Mouse (Mus musculus) urinary bladder, adult 2 months (tissue): ENCODE data around the gene Agap1. TPM values are rescaled to one million over a fixed set of nuclear protein-coding genes. Genes with fewer than 3 reads are reported as not detected.

ENCODE experiments used
- DNase-seq: peaks from one replicate; pipeline ENCODE4 v3.0.0; 2022; ENCODE audit warnings: low spot score
- polyA plus RNA-seq: library from polyadenylated mRNA; depleted of rRNA; stranded (reverse); fragments of >200 nt; gene quantifications from 2 replicates; pipeline ENCODE4 v1.2.3, GENCODE M21; 2012

Gene Agap1
- polyA plus RNA-seq, 1 experiment = 11.3 TPM

DNA sequence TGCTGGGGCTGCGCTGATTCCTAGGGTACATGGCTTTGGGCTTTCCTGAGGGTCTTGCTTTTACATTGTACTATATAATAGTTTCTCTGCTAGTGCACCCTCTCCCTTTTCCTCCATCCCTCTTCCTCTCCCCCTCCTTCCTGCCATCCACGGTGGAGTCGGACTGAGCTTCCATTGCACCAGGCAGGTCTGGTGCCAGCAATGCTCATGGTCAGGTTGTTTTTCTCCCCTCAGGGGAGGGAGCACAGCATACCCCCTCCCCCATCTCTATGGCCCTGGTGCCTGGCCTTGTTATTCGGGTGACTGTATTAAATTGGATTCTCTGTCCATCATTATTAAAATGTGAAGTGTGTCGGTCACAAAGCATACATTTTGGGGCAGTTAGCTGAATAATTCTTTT lies 259.1 kb downstream of the Agap1 start:
- DNase-seq = no peak

- no peak for DNase-seq
Measured at GRCm38 (mm10) chr1:89714165-89714980, 259.8 kb downstream of the Agap1 start.

GRCm38 (mm10) chr1:89716234-89716633 lies 261.6 kb downstream of the Agap1 start:
- DNase-seq = no peak

DNA sequence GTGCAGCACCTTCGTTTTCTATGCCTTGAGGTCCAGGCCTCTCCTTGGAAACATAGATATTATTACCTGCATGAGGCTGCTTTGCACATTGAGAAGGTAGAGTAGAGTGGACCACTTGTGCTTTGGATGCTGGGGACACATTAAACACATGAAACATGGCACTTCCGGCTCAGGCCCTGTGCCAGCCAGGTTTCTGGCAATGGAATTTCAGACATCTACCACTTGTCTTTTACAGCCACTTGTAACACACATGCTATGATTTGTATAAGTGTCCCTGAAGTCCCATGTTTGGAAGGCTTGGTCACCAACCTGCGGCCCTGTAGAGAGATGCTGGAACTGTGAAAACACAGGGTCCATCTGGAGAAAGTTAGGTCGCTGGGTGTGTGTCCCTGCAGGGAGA lies 262.5 kb downstream of the Agap1 start:
- no peak for DNase-seq

DNA sequence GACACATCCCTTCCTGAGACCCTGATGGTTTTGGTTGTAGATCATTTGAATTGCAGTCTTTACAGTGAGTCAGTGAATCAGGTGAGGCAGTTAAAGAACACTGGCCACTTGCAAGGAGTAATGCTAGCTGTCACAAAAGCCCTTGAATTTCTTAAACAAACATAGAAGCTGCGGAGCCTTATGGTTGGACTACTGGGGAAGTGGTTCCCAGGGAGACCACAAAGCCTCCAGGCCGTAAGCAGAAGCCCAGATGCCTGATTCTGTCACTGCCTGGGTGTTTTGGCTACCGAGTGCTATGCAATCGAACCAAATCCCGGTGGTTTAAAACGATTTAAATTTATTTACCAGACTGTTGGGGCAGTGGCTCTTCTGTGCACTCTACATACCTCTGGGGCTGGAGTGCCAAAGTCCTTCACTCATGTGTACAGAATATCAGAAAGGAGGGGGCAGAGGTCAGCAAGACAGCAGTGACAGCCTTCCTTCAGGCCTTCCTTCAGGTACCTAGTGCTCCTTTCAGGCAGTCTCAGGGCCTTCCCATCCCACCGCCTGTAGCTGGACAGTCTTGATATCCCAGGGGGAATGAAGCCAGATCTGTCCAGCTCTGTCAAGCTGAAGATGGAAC lies 264.3 kb downstream of the Agap1 start:
- DNase-seq = no peak

GRCm38 (mm10) chr1:89724141-89724540 lies 269.5 kb downstream of the Agap1 start:
- no peak for DNase-seq

- DNase-seq = no peak
Measured at GRCm38 (mm10) chr1:89724555-89724954, 269.9 kb downstream of the Agap1 start.

- no peak for DNase-seq
Measured at GRCm38 (mm10) chr1:89724957-89725356, 270.4 kb downstream of the Agap1 start.

DNA sequence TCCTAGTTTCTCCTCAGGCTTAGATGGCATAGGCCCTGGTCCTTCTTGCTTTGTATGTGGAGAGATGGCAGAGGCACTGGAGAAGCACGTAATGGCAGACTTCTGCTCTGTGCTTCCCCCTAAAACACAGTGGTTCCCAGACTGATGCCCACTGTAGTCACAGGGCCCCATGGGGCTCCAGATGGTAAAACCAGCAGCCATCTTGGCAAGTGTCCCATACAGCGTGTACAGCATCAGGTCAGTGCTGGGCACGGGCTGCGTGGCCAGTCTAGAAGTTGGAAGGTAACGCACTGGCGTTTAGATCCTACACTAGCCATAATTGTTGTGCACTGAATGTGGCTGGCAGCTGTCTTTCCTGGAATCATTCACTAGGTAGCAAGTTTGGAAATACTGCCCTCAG lies 273.9 kb downstream of the Agap1 start:
- no peak for DNase-seq

DNA sequence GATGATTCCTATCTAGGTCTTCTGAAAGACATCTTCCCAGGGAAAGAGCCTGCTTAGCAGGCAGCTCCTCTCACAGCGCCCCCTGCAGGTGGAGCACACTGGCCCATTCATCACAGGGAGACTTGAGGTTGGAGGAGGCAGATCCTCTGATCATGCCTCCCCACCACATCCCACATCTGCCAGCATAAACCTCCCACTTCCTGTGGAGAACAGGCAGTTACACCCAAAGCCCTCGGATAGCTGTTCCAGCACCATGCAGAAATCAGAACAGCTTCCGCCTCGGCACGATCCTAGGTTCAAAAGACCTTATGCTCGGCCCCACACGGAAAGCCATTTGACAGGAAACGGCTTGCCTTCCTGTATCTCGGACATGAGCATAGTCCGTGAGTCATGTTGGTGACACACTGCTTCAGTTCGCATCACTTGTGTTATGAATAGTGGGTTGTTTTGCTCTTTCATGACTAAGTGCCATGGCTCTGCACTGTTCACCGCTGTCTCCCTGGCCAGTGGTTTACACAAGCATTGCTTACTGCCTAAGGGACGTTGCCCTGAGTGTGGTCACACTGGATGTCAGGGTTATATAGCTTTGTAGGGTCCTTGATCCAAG lies 276.1 kb downstream of the Agap1 start:
- DNase-seq = no peak

GRCm38 (mm10) chr1:89734368-89734767 lies 279.8 kb downstream of the Agap1 start:
- DNase-seq = no peak

DNA sequence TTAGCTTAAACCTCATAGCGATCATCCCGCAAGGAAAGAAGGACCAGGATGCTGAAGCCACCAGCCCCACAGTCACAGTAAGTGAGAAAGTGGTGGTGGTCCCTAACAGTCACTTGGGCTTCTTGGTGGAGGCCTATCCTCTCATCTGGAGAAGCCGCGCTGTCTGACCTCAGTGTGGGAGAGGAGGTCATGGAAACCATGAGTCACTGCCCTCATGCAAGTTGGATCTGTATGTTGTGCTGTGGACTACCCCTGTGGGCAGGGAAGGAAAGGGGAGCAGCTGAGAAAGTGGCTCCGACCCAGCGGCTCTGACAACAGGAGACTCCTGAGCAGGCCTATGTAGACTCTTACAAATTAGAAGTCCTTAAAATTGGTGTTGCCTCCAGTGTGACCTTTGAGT lies 280.5 kb downstream of the Agap1 start:
- no peak for DNase-seq

DNA sequence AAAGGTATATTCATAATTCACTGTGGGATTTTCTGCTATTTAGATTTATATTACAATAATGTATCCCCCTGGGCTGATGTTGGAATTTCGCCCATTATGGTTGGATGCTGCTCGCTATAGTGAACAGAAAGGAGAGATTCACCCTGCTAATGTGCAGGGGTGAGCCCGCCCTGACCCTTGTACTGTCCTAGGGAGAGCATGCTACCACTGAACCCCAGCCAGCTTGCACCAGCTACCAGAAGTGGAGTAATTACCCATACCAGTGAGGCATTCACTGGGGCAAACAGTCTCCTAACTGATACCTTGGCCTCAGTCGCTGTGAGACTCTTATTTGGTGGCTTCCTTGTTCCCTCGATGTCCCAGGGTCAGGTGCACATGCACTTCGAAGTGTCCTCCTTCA lies 281.4 kb downstream of the Agap1 start:
- no peak for DNase-seq

- DNase-seq = no peak
Measured at GRCm38 (mm10) chr1:89739067-89739774, 284.6 kb downstream of the Agap1 start.

- no peak for DNase-seq
Measured at GRCm38 (mm10) chr1:89739775-89740099, 285.1 kb downstream of the Agap1 start.

GRCm38 (mm10) chr1:89742359-89742758 lies 287.8 kb downstream of the Agap1 start:
- DNase-seq = no peak

DNA sequence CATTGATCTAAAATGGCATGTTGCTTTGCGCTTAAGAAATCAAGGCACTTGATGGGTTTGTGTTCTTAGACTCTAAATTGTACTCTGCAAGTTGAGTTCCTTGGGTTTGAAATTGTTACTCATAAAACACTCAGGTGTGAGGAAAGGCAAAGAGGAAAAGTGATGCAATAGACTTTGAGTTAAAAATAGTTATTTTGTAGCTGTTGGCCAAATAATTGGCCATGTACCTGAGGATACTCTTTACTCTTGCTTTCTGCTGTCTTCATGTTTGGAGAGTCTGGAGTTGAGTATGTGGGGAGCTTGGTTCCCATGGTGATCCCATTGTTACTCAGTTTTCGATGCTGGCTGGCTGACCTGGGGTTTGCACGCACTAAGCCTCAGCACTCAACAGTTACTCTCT lies 291.6 kb downstream of the Agap1 start:
- no peak for DNase-seq

DNA sequence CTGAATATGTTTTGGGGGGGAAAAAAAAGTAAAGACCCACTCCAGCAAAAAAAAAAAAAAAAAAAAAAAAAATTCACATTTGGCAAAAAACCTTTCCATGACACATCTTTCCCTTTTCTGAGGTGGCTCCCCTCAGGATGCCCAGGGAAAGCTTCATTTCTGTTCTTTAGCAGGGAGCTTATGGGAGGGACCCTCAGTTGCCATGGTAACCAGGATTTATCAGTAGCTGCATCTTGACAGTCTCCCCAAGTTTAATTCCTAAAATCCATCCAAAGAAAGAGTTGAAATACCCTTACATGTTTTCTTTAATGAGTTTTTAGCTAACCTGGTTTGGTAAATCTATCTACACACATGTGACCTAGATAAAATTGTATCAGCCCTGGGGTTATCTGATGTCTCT lies 295.1 kb downstream of the Agap1 start:
- DNase-seq = no peak

GRCm38 (mm10) chr1:89750495-89750894 lies 295.9 kb downstream of the Agap1 start:
- DNase-seq = no peak

DNA sequence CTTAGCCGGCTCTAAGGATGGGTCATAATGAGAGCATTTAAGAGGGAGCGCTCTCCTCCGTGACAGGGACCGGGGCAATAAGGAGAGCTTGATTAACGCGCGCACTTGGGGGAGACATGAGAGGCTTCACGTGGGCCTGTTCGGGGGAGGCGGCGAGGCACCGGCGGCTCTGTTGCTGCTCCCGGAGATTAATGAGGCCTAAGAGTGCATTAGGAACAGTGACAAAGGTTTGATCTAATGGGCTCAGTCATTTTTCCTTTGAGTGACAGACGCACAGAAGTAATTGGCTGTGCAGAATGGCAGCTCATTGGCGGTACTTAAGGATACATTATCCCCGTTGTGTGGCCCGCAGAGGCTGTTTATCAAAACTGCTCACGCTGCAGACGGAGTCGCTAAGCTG lies 296.3 kb downstream of the Agap1 start:
- no peak for DNase-seq

DNA sequence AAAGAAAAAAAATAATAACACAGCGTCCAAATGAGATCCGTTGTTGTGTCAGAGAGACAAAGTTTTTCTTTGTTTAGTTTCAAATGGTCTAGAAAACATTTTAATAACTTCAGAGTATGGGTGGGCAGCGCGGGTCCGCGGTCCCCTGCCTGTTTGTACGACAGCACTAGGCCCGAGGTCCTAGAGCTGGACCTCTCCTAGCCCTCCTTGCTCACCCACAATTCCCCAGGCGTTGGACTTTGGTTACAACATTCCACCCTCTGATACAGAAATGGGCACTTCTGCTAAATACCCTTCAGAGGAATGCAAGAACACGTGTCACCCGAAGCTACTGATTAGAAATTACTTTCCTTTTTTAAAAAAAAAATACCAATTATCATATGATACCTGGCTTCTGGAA lies 296.7 kb downstream of the Agap1 start:
- DNase-seq = no peak

DNA sequence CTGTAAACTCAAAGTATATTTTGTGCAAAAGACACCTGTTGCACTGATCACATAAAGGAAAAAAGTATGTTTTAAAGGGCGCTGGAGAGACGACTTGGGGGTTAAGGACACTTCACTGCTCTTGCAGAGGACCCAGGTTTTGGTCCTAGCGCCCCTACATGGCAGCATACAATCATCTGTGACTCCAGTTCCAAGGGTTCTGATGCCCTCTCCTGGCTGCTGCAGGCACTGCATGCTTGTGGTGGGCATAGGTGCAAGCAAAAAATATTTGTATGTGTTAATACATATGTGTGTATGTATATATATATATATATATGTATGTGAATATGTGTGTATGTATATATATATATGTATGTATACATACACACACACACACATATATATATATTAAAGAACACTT lies 298.1 kb downstream of the Agap1 start:
- DNase-seq = no peak

DNA sequence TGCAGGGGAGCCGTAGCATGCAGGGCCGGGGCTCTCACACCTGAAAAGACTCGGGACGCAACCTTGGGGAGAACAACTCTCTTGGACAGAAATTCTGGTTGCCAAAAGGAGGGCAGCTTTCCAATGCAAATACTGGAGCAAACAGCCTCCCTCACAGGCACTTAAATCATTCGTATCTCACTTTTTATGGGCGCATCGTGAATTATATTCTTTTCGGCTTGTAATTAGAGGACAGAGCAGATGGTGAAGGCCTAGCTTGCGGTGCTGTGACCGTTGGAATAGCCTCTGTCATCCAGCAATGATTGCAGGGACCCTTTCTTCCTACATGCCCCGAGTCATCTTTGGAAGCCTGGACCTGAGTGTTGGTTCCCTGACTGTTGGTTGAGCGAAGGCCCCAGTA lies 300.8 kb downstream of the Agap1 start:
- DNase-seq = no peak
